Mouse (Mus musculus) cerebellum, adult 18-20 months (tissue): ENCODE measurements around the gene Cnpy3.

Source experiments
- DNase-seq, 2 experiments: peaks; one replicate each; pipeline ENCODE4 v3.0.0; 2021

Cnpy3 gene

DNA sequence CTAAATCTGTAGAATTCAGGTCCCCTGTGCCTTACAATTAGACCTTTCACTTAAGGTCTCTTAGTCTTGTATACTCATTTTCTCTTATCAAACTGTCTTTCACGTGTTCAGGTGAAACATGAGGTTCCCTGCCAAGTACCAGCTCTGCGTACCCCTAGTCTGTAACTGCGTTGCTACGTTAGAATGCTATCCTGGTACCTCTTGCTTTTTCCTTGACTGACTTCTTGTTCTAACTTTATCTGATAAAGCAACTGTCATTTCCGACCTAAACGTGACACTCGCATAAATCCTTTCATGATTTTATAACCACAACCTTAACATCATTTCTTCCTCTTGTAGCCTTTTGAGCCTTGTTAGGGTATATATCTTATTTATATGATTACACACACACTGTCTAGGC lies 39.6 kb downstream of the Cnpy3 start:
- no peak for DNase-seq

- peak in 1 of 2 experiments; percentile 53 for DNase-seq
These were observed 40.3 kb downstream of the Cnpy3 start for GRCm38 (mm10) chr17:46711612-46712271.

DNA sequence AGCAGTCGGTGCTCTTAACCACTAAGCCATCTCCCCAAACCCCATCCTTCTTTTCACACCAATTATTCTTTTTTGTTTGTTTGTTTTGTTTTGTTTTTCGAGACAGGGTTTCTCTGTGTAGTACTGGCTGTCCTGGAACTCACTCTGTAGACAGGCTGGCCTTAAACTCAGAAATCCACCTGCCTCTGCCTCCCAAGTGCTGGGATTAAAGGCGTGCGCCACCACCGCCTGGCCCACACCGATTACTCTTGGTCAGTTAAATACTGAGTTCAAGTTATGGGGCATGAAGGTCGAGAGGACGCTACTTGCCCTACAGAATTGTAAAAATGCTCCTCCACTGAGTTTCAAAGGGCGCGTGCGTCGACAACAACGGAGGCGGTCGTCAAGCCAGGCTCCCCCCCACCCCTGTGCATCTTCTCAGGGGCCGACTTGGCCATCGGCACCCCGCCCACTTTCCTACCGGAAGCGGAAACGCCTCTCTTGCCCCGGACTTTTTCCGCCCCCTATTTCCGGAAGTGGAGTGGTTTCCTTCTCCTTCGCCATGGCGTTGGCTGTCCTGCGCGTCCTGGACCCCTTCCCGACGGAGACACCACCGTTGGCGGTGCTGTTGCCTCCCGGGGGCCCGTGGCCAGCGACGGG lies 40.9 kb downstream of the Cnpy3 start, which contains the start of gene Pex6:
TSS of gene Pex6 (plus strand) at position 505 of the 639 bp plus-strand sequence.
- DNase-seq = peak; percentile 93 to 95

DNA sequence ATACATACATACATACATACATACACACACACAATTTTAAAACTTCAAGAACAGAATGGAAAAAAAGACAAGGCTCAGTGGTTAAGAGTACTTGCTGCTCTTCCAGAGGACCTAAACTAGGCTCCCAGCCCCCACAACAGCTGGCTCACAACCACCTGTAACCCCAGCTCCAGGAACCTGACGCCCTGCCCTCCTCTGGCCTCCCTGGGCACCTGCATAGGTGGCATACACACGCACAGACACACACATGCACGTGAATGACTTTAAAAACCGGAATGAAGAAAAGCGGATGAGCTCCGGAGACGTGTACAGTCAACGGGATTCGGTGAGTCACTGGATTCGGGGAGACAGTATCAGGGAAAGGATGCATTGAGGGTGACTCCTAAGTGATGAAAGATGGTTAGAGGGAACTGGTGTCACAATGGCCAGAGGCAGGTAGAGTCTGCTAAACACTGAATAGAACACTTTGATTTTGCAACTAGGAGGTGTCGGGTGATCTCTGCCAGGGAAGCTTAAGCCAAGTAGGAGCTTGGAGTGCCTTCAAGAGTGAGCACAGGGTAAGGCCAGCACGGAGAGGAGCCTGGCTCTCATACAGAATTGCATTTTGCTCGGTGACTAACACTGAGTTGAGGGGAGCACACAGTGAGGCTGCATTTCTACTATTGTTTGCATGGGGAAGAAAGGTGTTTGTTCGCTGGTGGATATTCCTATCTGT lies 45.5 kb downstream of the Cnpy3 start:
- DNase-seq = no peak

DNA sequence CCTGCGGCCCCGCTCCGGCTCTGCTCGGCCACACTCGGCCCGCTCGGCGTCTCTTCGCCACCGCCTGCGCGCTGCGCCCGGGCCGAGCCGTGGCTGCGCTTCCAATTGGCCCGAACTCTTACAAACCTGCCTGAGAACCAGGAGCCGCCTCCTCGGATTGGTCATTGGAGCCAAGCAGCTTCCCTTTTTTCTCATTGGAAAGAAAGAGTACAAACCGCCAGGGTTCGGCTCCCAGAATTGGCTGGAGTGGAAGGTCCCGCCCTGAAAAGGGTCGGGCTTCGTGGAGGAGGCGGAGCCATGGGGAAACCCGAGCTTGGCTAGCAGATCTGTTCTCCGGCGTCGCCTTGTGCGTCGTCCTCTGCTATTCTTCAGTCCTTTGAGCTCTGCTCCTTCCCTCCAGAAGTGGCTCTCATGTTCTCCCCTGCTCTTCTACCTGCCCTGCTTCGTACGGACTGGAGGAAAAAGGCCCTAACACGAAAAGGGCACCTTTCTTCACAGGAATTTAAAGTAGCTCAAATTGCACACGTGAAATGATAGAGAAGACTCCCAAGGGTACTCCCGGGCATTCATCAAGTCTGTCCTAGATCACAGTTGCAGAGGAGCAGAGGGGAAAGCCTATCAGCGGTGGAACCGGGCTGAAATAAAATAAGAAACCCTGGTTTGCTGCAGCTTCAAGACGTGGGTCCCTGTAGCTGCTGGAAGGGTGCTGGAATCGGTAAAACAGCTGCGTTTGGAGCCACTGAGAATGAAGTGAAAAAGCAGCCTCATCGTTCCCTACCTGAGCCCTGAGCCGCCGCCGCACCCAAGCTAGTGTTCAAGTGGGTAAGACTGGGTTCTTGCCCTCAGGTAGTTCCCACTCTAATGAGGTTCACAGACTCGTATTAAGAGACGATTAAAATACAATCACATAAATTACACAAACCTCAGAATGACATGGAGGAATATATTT lies 46.9 kb downstream of the Cnpy3 start, which contains the start of gene Ppp2r5d:
TSS of gene Ppp2r5d (minus strand) at position 225 of the 949 bp plus-strand sequence.
- DNase-seq = peak; percentile 93 to 98

- peak in 1 of 2 experiments; percentile 41 for DNase-seq
These were observed 47.8 kb downstream of the Cnpy3 start for GRCm38 (mm10) chr17:46703971-46704886.

DNA sequence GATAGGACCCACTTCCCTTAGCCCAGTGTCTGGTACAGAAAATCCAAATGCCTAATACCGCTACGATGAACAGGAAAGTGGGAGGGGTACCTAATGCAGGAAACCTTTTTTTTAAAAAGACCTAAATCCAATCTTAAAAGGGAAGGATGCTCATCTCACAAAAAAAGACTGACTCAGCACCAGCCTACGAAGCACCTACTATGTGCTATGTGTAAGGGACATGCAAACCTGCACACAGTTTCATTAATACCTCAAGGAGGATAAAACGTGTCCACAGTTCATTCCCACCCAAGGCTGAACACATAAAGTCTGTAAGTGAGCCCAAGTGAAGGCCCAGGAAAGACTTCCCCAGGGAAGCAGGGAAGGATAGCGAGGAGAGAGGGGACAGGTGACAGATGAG lies 49.5 kb downstream of the Cnpy3 start:
- DNase-seq = no peak

DNA sequence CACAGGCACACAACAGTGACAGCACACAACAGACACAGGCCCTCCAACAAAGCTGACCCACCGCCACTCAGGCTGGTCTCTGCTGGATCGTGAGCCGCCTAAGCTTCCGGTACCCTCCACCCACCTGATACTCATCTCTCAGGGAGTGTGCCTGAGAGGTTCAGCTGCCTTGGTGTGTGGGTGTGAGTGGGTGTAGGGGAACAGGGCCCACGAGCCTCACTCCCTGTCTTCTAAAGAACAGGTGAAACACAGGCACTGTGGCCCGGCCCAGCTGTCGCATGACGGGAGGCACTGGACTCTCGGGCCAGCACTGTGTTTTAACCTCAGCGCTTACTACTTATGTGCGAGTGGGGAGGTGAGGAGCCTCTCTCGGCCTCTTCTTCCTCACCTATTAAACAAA lies 49.9 kb downstream of the Cnpy3 start:
- DNase-seq = no peak

GRCm38 (mm10) chr17:46701489-46701888 lies 50.5 kb downstream of the Cnpy3 start:
- no peak for DNase-seq

DNA sequence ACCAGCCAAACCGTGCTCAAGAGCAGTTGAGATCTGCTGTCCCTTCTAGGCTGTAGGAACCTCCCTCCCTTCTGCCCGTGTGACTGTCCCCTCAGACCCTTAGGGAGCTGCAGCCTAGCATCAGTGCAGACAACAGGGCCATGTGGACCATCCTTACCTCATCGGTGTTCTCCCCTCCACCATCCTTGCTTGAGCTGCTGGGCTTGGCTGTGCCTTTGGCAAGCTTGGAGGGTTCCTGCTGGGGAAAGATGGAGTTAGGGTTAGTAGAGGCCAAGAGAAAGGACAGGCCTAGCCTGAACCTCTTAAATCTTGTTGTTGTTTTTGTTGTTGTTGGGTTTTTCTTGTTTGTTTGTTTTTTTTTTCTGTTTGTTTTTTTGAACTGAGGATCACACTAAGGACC lies 52.1 kb downstream of the Cnpy3 start:
- DNase-seq = peak; percentile 55 to 72

- no peak for DNase-seq
These were observed 52.8 kb downstream of the Cnpy3 start for GRCm38 (mm10) chr17:46699245-46699644.

- no peak for DNase-seq
These were observed 53.5 kb downstream of the Cnpy3 start for GRCm38 (mm10) chr17:46698515-46698914.

- no peak for DNase-seq
These were observed 57.4 kb downstream of the Cnpy3 start for GRCm38 (mm10) chr17:46694517-46695063.

DNA sequence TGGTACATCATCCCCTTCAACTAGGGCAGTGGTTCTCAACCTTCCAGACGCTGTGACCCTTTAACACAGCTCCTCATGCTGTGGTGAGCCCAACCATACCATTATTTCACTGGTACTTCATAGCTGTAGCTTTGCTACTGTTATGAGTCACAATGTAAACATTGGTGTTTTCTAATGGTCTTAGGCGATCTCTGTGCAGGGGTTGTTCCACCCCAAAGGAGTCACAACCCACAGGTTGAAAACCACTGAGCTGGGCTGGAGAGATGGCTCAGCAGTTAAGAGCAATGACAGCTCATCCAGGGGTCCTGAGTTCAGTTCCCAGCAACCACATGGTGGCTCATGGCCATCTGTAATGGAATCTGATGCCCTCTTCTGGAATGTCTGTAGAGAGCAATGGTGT lies 60.6 kb downstream of the Cnpy3 start:
- no peak for DNase-seq

GRCm38 (mm10) chr17:46690665-46691064 lies 61.3 kb downstream of the Cnpy3 start:
- no peak for DNase-seq

DNA sequence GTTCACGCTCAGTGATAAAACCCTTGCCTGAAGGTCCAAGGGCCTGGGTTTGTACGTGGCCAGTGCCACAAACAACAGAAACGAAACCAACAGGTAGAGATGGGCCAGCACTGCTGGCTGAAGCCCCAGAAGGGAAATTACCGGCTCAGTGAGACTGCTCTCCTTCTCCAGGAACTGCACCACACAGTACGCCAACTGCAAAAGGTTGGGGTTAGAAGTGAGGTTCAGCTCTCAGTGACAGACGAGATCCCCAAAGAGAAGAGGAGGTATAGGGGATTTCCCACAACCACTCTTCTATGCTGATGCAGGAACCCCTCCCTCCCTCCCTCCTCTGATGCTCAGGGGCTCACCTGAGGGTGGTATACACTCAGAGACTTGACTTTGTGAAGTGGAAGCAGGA lies 66.1 kb downstream of the Cnpy3 start:
- DNase-seq = no peak
